Mouse (Mus musculus) hindbrain, embryonic 12.5 days (tissue): ENCODE data around the gene Ccdc62. TPM values are rescaled to one million over a fixed set of nuclear protein-coding genes. Genes with fewer than 3 reads are reported as not detected.

Source experiments
- ATAC-seq: fragments of 200-750 bp; cut with Nextera tagmentation; 2 replicates; pipeline ENCODE4 v1.8.0; 2017; ENCODE audit warnings: moderate TSS enrichment; ENCODE audit not compliant: low FRiP score
- H3K27ac ChIP-seq: fragments of 300-500 bp; sonication (generic); 2 replicates; pipeline ENCODE4 v1.5.1; 2016; ENCODE audit warnings: mild to moderate bottlenecking
- H3K27me3 ChIP-seq: fragments of 300-500 bp; sonication (generic); 2 replicates; pipeline ENCODE4 v1.6.1; 2016; ENCODE audit warnings: mild to moderate bottlenecking
- H3K36me3 ChIP-seq: fragments of 300-500 bp; sonication (generic); 2 replicates; pipeline ENCODE4 v1.6.1; 2016; ENCODE audit warnings: mild to moderate bottlenecking
- H3K4me1 ChIP-seq: fragments of 300-500 bp; sonication (generic); 2 replicates; pipeline ENCODE4 v1.6.1; 2016
- H3K4me2 ChIP-seq: fragments of 300-500 bp; sonication (generic); replicated peaks from 2 replicates; pipeline ENCODE4 v1.6.1; 2016; ENCODE audit warnings: mild to moderate bottlenecking
- H3K4me3 ChIP-seq: fragments of 300-500 bp; sonication (generic); 2 replicates; pipeline ENCODE4 v1.5.1; 2016; ENCODE audit warnings: mild to moderate bottlenecking
- H3K9ac ChIP-seq: fragments of 300-500 bp; sonication (generic); 2 replicates; pipeline ENCODE4 v1.6.1; 2016; ENCODE audit warnings: mild to moderate bottlenecking, moderate library complexity
- H3K9me3 ChIP-seq: fragments of 300-500 bp; sonication (generic); replicated peaks from 2 replicates; pipeline ENCODE4 v1.6.1; 2016; ENCODE audit warnings: mild to moderate bottlenecking
- whole genome bisulfite sequencing: fragments of 180-500 bp; shearing (Covaris S2); methylation state at CpG from one replicate; pipeline ENCODE4 v1.1.7; 2016; 5-methylcytosine and 5-hydroxymethylcytosine counted together
- polyA plus RNA-seq: library from polyadenylated mRNA; unstranded; fragments of >200 nt; fragmentation: Nextera tagmentation; extraction: Ambion mirVana; gene quantifications from 2 replicates; pipeline ENCODE4 v1.2.1, GENCODE M21; 2016

Gene Ccdc62
- 5.3 and 7.4 TPM in 2 replicates for polyA plus RNA-seq

GRCm38 (mm10) chr5:123930508-123930989 is at the start of gene Ccdc62:
Gene Ccdc62, plus strand, starts transcription at chr5:123930679.
- peaks cover 4% of the 10 kb centered on the region; the same call in 1 of the 2 replicates for H3K4me1 ChIP-seq
- H3K27ac ChIP-seq, result peak within 1 kb of the TSS; percentile 89
- peak within 1 kb of the TSS; percentile 75 for H3K4me3 ChIP-seq
- H3K9ac ChIP-seq, result peak within 1 kb of the TSS; percentile 91
- peaks cover 34% of the 10 kb centered on the region for H3K36me3 ChIP-seq
- ATAC-seq, result peak; percentile 98
- peak within 1 kb of the TSS; percentile 78 for H3K4me2 ChIP-seq
- no peaks in the 10 kb centered on the region for H3K9me3 ChIP-seq
- WGBS, result under 1% methylated on average over 56 of the region's 56 CpGs
- H3K27me3 ChIP-seq, result no peaks in the 10 kb centered on the region

DNA sequence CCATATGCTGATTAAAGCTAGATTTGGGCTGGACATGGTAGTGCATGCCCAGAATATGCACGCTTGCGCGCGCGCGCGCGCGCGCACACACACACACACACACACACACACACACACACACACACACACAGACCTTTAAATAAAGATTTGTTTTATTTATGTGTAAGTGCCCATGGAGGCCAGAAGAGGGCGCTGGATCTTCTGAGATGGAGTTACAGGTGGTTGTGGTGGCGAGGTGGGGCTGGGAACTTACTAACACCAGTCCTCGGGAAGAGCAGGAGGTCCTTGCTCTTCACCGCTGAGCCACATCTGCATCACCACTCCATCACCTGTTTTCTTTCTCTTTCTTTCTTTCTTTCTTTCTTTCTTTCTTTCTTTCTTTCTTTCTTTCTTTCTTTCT is 49.7 kb upstream of the Ccdc62 start:
- no peak overlapping the region for H3K27ac ChIP-seq
- 65% methylated on average over 4 of the region's 14 CpGs for WGBS
- H3K4me3 ChIP-seq, result no peak overlapping the region
- no peaks in the 10 kb centered on the region for H3K36me3 ChIP-seq
- no peaks in the 10 kb centered on the region for H3K27me3 ChIP-seq
- H3K4me2 ChIP-seq, result no peak overlapping the region
- no peak for ATAC-seq
- H3K4me1 ChIP-seq, result 0 out of 2 replicates have a peak, but pooled peaks cover 2% of the 10 kb centered on the region
- no peaks in the 10 kb centered on the region for H3K9me3 ChIP-seq
- no peak overlapping the region for H3K9ac ChIP-seq

GRCm38 (mm10) chr5:123883891-123884290 is 46.6 kb upstream of the Ccdc62 start:
- 84% methylated on average over 7 of the region's 7 CpGs for WGBS
- no peak overlapping the region for H3K4me3 ChIP-seq

GRCm38 (mm10) chr5:123884332-123884731 is 46.1 kb upstream of the Ccdc62 start:
- no peak overlapping the region for H3K4me3 ChIP-seq
- no peaks in the 10 kb centered on the region for H3K9me3 ChIP-seq
- no peak overlapping the region for H3K27ac ChIP-seq
- H3K9ac ChIP-seq, result no peak overlapping the region
- 75% methylated on average over 10 of the region's 10 CpGs for WGBS
- H3K4me1 ChIP-seq, result 0 out of 2 replicates have a peak, but pooled peaks cover 2% of the 10 kb centered on the region
- H3K4me2 ChIP-seq, result no peak overlapping the region
- no peak for ATAC-seq
- no peaks in the 10 kb centered on the region for H3K36me3 ChIP-seq
- no peaks in the 10 kb centered on the region for H3K27me3 ChIP-seq

More at GRCm38 (mm10) chr5:123883891-123884290, 46.6 kb upstream of the Ccdc62 start:
- H3K9ac ChIP-seq, result no peak overlapping the region
- no peak overlapping the region for H3K4me2 ChIP-seq
- no peaks in the 10 kb centered on the region for H3K9me3 ChIP-seq
- H3K27ac ChIP-seq, result no peak overlapping the region
- ATAC-seq, result no peak
- H3K36me3 ChIP-seq, result no peaks in the 10 kb centered on the region
- no peaks in the 10 kb centered on the region for H3K27me3 ChIP-seq
- H3K4me1 ChIP-seq, result 0 out of 2 replicates have a peak, but pooled peaks cover 2% of the 10 kb centered on the region

GRCm38 (mm10) chr5:123886365-123886764 is 44.1 kb upstream of the Ccdc62 start:
- no peak overlapping the region for H3K4me2 ChIP-seq
- H3K4me3 ChIP-seq, result no peak overlapping the region
- WGBS, result 79% methylated on average over 3 of the region's 3 CpGs
- no peak for ATAC-seq
- H3K36me3 ChIP-seq, result no peaks in the 10 kb centered on the region
- no peaks in the 10 kb centered on the region for H3K27me3 ChIP-seq
- no peak overlapping the region for H3K27ac ChIP-seq
- H3K4me1 ChIP-seq, result no peaks in the 10 kb centered on the region
- no peaks in the 10 kb centered on the region for H3K9me3 ChIP-seq
- no peak overlapping the region for H3K9ac ChIP-seq

GRCm38 (mm10) chr5:123890312-123890711 is 40.2 kb upstream of the Ccdc62 start:
- Histone ChIP-seq H3K9ac (no peak overlapping the region), H3K4me3 (no peak overlapping the region), H3K36me3 (no peaks in the 10 kb centered on the region), H3K4me1 (no peaks in the 10 kb centered on the region), H3K9me3 (no peaks in the 10 kb centered on the region), H3K27ac (no peak overlapping the region), H3K27me3 (no peaks in the 10 kb centered on the region), H3K4me2 (no peak overlapping the region)
- no peak for ATAC-seq
- 70% methylated on average over 2 of the region's 2 CpGs for WGBS

DNA sequence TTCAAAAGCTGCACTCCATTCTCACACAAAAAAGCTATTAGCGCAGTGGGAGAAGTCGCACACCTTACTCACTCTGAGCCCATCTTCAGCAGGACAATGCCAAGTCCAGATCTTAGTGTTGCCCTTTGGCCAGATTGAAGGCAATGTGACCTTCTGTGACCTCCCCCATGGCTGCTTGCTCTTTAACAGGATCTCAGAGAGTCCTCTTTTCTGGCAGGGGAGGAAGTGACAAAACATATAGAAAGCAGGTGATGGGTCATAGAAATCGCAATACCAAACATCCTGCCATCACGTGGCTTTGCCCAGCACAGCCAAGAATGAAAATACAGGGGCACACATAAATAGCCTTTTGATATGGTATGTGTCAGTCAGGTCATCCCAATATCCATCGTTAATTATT is 39.5 kb upstream of the Ccdc62 start:
- no peak overlapping the region for H3K27ac ChIP-seq
- ATAC-seq, result no peak
- WGBS, result 77% methylated on average over 5 of the region's 5 CpGs
- no peaks in the 10 kb centered on the region for H3K9me3 ChIP-seq
- H3K36me3 ChIP-seq, result no peaks in the 10 kb centered on the region
- no peaks in the 10 kb centered on the region for H3K27me3 ChIP-seq
- no peak overlapping the region for H3K4me2 ChIP-seq
- H3K9ac ChIP-seq, result no peak overlapping the region
- no peaks in the 10 kb centered on the region for H3K4me1 ChIP-seq
- no peak overlapping the region for H3K4me3 ChIP-seq

- no peaks in the 10 kb centered on the region for H3K9me3 ChIP-seq
- H3K4me2 ChIP-seq, result no peak overlapping the region
- no peak overlapping the region for H3K9ac ChIP-seq
- 45% methylated on average over 6 of the region's 6 CpGs for WGBS
- no peak overlapping the region for H3K27ac ChIP-seq
- H3K4me3 ChIP-seq, result no peak overlapping the region
- no peaks in the 10 kb centered on the region for H3K4me1 ChIP-seq
- no peak for ATAC-seq
- H3K36me3 ChIP-seq, result no peaks in the 10 kb centered on the region
- no peaks in the 10 kb centered on the region for H3K27me3 ChIP-seq
Measured at GRCm38 (mm10) chr5:123891669-123892068, 38.8 kb upstream of the Ccdc62 start.

DNA sequence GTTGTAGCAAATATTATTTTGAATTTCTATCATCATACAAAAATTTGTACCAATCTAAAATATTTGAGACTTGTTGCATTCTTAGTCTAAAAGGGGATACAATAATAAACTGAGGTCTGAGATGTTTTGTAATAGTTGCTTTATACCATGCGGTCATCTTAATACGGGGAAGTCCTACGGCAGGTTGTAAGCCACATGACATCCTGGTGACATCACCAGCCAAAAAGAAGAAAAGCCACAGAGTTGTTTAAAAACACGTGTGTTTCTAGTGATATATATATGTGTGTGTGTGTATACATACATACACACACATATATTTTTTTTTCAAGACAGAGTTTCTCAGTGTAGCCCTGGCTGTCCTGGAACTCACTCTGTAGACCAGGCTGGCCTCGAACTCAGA is 37.0 kb upstream of the Ccdc62 start:
- Histone ChIP-seq H3K9me3 (no peaks in the 10 kb centered on the region), H3K36me3 (no peaks in the 10 kb centered on the region), H3K9ac (no peak overlapping the region), H3K4me2 (no peak overlapping the region), H3K27ac (no peak overlapping the region), H3K27me3 (no peaks in the 10 kb centered on the region), H3K4me3 (no peak overlapping the region), H3K4me1 (no peaks in the 10 kb centered on the region)
- no peak for ATAC-seq
- 89% methylated on average over 5 of the region's 5 CpGs for WGBS

GRCm38 (mm10) chr5:123896395-123896794 is 34.1 kb upstream of the Ccdc62 start:
- H3K27me3 ChIP-seq, result no peaks in the 10 kb centered on the region
- WGBS, result 85% methylated on average over 11 of the region's 11 CpGs
- no peak overlapping the region for H3K27ac ChIP-seq
- ATAC-seq, result no peak
- no peaks in the 10 kb centered on the region for H3K36me3 ChIP-seq
- H3K4me1 ChIP-seq, result no peaks in the 10 kb centered on the region
- H3K9ac ChIP-seq, result no peak overlapping the region
- H3K9me3 ChIP-seq, result no peaks in the 10 kb centered on the region
- no peak overlapping the region for H3K4me3 ChIP-seq
- H3K4me2 ChIP-seq, result no peak overlapping the region

DNA sequence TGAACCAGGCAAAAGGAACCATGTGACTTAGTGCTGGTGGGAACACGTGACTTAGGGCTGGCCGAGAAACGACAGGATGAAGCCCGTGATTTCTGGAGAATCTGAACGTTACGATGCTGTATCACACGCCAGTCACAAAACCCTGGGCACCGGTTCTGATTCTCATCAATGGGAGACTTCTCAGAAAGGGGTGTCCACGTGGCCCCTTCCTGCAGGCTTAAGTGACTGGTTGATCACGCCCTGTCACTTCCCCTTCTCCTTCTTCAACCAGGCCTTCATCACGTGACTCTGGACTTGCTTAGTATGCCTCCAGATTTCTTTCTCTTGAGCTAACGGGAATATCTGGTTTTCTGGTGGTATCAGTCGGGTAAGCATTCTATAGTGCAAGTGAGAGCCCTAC is 33.1 kb upstream of the Ccdc62 start:
- no peaks in the 10 kb centered on the region for H3K27me3 ChIP-seq
- H3K27ac ChIP-seq, result no peak overlapping the region
- no peak overlapping the region for H3K9ac ChIP-seq
- no peaks in the 10 kb centered on the region for H3K36me3 ChIP-seq
- no peaks in the 10 kb centered on the region for H3K9me3 ChIP-seq
- ATAC-seq, result no peak
- WGBS, result 86% methylated on average over 13 of the region's 13 CpGs
- H3K4me1 ChIP-seq, result no peaks in the 10 kb centered on the region
- H3K4me2 ChIP-seq, result no peak overlapping the region
- no peak overlapping the region for H3K4me3 ChIP-seq

DNA sequence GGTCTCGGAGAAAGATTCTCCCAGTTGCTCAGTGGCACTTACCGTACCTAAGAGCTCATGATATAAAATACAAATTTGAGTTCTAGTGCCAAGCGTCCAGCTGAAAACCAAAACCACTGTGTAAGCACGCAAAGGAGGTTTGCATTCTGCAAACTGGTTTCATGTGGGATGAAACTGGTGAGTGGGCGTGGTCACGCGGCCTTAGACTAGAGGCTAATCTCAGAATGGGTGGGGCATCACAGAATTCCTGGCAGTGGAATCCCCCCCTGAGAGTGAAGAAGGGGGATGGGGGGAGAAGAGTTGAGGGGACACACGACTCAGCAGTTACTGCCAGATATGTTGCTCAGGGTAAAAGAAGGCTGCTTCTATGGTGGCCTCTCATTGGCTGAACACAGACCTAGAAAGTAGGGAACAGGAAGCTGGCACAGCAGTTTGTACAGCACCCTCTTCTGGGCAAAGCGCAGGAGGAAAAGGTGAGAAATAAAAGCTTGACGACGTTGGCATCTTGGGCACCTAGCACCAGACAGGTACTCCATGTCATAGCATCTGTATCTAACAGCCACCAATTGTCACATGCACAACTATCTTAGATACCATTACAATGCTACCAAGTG is 26.3 kb upstream of the Ccdc62 start:
- Histone ChIP-seq H3K4me2 (no peak overlapping the region), H3K4me1 (peaks cover 16% of the 10 kb centered on the region), H3K9me3 (no peaks in the 10 kb centered on the region), H3K36me3 (peaks cover 10% of the 10 kb centered on the region), H3K27ac (no peak overlapping the region), H3K27me3 (no peaks in the 10 kb centered on the region), H3K4me3 (no peak overlapping the region), H3K9ac (no peak overlapping the region)
- 72% methylated on average over 11 of the region's 11 CpGs for whole genome bisulfite sequencing
- no peak for ATAC-seq
